Mouse (Mus musculus): ENCODE data around the gene 1700029P11Rik.

GRCm38 (mm10) chr15:81958906-81959305 lies 21.4 kb upstream of the 1700029P11Rik start:
- TF ChIP-seq CTCF (conservative IDR thresholded peaks at IDR 0.05; ENCODE audit: insufficient read depth, insufficient read length, low read depth, low read length) (no peak), POLR2A (IDR thresholded peaks at IDR 0.05; ENCODE audit: low read depth, low read length) (no peak)
